Mouse (Mus musculus) WW6 (cell line): Measurements from ENCODE around the gene Cdh16.
"Not testable (repeated sequence)": the region's sequence is repeated elsewhere in the genome, so short reads cannot be mapped to it uniquely, and the experiment has no call there.

ENCODE experiments used
- DNase-seq: peaks from one replicate; pipeline ENCODE4 v3.0.0-alpha.2; 2013; ENCODE audit warnings: low read depth, low spot score

Cdh16 gene

GRCm38 (mm10) chr8:104624161-104624560 is at the start of gene Cdh16:
Cdh16 (minus strand) TSS chr8:104624396.
- DNase-seq: no peak

DNA sequence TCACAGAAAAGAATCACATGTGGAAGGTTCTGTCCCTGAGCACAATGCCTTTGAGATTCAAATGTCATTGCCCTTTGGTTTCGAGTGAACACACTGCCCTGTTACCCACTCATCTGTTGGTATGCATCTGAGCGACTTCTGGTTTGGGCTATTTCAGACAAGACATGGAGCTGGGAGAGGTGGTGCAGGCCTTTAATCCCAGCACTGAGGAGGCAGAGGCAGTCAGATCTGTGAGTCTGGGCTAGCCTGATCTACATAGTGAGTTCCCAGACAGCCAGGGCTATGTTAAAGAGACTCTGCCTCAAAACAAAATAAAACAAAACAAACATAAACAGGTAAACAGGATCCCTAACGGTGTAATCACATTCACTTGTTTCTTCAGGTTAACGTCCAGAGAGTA is 31.4 kb upstream of the Cdh16 start:
- no peak for DNase-seq

DNA sequence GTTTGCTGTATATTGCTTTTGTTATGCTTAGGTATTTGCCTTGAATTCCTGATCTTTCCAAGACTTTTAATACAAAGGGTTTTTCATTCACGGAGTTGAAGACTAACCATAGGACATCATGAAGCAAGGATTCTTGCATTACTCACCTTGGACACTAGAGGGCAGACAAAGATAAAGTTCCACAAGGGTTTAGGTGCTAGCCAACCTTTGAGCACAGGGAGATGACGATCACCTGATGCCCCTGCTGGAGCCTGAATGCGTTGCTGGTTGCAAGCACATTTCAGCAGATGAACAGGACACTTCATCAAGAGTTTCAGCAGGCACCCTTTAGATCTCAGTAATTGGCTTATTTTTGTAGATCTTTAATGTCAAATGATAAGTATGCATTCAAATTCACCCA is 30.8 kb upstream of the Cdh16 start:
- DNase-seq: peak; percentile 82

DNA sequence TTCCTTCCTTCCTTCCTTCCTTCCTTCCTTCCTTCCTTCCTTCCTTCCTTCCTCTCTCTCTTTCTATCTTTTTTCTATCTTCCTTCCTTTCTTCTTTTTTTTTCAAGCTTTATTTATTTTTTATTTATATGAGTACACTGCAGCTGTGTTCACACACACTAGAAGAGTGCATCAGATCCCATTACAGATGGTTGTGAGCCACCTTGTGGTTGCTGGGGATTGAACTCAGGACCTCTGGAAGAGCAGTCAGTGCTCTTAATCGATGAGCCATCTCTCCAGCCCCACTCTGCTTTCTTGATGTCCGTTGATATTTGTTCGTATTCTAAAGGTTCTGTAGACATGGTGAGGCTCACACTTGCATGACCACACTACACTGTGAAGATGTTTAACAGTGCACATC is 20.0 kb upstream of the Cdh16 start:
- DNase-seq: not testable (repeated sequence)

GRCm38 (mm10) chr8:104642324-104642654 is 18.1 kb upstream of the Cdh16 start:
- no peak for DNase-seq

- DNase-seq: peak; percentile 85
Measured at GRCm38 (mm10) chr8:104641426-104642323, 17.5 kb upstream of the Cdh16 start, which contains the start of gene Ciao2b. Ciao2b (minus strand) TSS chr8:104641965.

- no peak for DNase-seq
Measured at GRCm38 (mm10) chr8:104640831-104641370, 16.7 kb upstream of the Cdh16 start.

DNA sequence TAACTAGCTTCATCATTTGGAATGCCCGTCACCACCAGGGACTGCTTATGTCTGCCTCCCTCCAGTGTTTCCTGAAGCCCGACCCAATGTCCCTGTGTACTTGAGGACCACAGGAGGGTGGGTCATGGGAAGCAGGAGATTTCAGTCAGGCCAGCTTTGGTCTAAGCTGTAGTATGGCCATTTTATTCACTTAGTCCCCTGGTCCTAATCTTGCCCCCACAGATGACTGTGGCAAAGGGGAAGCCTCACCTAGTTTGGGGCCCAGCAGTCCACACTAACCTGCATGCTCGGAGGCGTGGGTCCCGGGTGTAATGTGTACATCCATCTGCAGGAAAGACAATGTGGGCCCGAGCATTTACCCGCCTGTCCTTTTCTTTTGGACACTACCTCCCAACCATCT is 16.0 kb upstream of the Cdh16 start:
- DNase-seq: no peak

DNA sequence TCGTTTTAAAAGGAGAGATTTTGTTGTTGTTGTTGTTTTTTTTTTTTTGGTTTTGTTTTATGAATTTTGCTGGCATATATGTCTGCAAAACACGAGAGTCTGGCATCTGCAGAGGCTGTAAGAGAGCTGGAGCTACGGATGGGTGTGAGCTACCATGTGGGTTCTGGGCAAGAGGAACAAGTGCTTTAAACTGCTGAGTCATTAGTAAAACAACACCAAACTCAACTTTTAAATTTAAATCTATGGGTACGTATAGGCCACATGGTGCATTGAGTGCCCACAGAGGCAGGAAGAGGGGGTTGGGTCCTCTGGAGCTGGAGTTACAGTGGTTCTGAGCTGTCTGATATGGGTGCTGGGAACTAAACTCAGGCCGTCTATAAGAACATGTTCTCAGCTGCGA is 13.8 kb upstream of the Cdh16 start:
- DNase-seq: no peak

GRCm38 (mm10) chr8:104635004-104635710 is 11.0 kb upstream of the Cdh16 start:
- no peak for DNase-seq

- DNase-seq: no peak
Measured at GRCm38 (mm10) chr8:104633156-104633744, 9.1 kb upstream of the Cdh16 start.

- no peak for DNase-seq
Measured at GRCm38 (mm10) chr8:104632486-104632885, 8.3 kb upstream of the Cdh16 start.

DNA sequence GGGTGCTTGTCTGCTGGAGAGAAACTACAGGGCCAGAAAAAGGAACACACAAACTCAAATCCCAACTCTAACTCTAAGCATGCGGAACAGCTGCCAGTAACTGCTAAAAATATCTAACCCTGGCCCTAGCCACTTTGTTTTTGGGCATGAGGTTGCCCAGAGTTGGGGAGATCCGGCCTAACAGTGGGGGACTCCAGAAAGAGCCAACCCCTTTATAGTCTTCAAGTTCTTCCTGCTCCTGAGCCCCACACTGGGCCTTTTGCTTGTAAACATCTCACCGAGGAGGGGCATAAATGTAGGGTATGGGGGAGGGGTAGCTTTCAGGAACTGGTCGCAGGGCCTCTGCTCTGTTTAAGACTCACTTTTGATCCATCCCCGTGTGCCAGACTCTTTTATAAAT is 7.8 kb upstream of the Cdh16 start:
- DNase-seq: no peak

DNA sequence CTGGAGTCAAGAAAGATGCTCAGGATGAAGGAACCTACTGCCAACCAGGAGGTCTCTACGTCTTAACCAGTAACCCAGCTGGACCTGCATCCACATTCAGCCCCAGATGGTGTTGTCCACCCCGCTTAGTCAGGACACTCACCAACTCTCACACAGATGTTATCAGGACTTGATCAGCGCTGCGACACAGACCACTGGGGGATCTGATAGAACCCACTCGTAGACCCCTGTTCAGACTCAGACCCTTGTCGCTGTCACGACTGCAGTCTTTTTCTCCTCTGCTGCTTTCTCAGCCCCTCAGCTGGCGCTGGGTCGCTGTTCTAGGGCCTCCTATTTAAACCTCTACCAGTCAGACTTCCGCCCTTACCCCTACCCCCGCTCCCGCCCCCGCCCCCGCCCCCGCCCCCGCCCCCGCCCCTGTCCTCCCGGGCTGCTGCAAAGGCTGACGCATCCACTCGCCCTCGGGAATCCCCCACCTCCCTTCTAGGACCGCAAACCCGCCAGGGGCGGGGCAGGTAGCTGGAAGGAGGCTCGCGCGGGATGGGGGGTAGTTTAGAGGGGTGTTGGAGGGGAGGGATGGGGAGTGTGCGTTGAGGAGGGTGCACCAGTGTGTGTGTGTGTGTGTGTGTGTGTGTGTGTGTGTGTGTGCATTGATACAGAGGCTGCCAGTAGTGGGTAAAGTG is 6.9 kb upstream of the Cdh16 start, which contains the start of gene Rrad:
Gene Rrad (minus strand): TSS at position 347 of the 683 bp plus-strand sequence.
- DNase-seq: no peak

- DNase-seq: no peak
Measured at GRCm38 (mm10) chr8:104630574-104630973, 6.4 kb upstream of the Cdh16 start.

- no peak for DNase-seq
Measured at GRCm38 (mm10) chr8:104630111-104630479, 5.9 kb upstream of the Cdh16 start.

GRCm38 (mm10) chr8:104629306-104630110 is 5.3 kb upstream of the Cdh16 start:
- no peak for DNase-seq

DNA sequence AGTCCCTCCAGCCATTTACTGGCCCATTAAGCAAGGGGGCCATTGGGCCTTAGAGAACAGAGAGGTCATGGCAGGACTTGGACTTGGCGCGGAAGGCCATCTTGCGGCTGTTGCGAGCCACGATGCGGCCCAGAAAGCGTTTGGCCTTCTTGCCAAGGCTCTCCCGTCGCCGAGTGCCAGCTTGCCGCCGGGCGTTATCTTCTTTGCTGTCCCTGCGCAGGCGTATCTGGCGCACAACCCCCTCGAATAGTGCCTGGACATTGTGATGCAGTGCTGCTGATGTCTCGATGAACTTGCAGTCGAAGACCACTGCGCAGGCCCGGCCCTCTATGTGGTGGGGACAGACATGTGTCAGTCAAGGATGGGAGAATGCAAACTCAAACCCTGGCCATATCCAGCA is 4.2 kb upstream of the Cdh16 start:
- no peak for DNase-seq

DNA sequence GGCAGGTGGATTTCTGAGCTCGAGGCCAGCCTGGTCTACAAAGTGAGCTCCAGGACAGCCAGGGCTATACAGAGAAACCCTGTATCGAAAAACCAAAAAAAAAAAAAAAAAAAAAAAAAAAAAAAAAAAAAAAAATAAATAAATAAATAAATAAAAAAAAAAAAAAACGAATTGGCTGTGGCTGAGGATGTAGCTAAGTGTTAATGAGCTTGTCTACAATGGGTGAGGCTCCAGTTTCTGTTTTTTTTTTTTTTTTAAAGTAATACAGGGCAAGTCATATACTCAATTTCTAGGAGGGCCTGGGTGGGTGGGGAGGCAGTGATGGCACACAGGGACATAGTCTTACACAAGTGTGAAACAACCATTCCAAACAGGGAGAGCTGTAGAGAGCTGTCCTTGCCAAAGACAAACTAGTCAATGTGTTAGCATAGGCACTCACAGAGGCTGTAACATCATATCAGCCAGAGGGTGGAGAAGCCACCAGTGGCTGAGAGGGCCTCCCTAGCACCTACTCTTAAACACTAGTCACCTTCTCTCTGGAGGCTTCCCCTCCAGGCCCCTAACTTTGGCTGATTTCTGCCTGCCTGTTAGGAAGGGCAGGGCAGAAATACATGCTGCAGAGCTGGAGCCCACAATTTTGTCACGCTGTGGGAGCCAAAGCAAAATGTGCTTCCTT is 3.0 kb upstream of the Cdh16 start:
- DNase-seq: no peak

- DNase-seq: no peak
Measured at GRCm38 (mm10) chr8:104620765-104621164, 3.4 kb downstream of the Cdh16 start.
